Mouse (Mus musculus) thymus, adult 2 months (tissue): ENCODE results near the gene Lnpk.

ENCODE experiments used
- CTCF ChIP-seq: fragments of 200-500 bp; IDR thresholded peaks from 2 replicates; pipeline ENCODE4 v1.5.1; 2012; ENCODE audit warnings: mild to moderate bottlenecking, control low read depth, low read length, moderate library complexity, borderline replicate concordance; ENCODE audit not compliant: control insufficient read depth, poor library complexity, insufficient read depth; ENCODE audit errors: extremely low read depth
- POLR2A ChIP-seq: fragments of 200-500 bp; IDR thresholded peaks from 2 replicates; pipeline ENCODE4 v1.6.1; 2012; ENCODE audit warnings: mild to moderate bottlenecking, low read length, control low read depth, moderate library complexity; ENCODE audit not compliant: control insufficient read depth, poor library complexity, insufficient read depth; ENCODE audit errors: extremely low read depth

GRCm38 (mm10) chr2:74557451-74557850, 21.8 kb downstream of the Lnpk start:
- TF ChIP-seq CTCF (no peak), POLR2A (no peak)
